Mouse (Mus musculus) kidney, adult 2 months (tissue): ENCODE measurements around the gene Taldo1. TPM values are rescaled to one million over a fixed set of nuclear protein-coding genes. Genes with fewer than 3 reads are reported as not detected.

ENCODE experiments used
- DNase-seq: peaks from one replicate; pipeline ENCODE4 v3.0.0; 2021
- H3K27ac ChIP-seq: fragments of 200-500 bp; 2 replicates; pipeline ENCODE4 v1.5.1; 2012; ENCODE audit warnings: low read depth, low read length, control low read depth, inconsistent platforms; ENCODE audit not compliant: insufficient read depth
- H3K27me3 ChIP-seq: fragments of 200-500 bp; replicated peaks from 2 replicates; pipeline ENCODE4 v1.6.1; 2012; ENCODE audit warnings: mild to moderate bottlenecking, moderate library complexity, low read length, inconsistent platforms; ENCODE audit not compliant: control insufficient read depth, insufficient read depth
- H3K36me3 ChIP-seq: fragments of 200-500 bp; 2 replicates; pipeline ENCODE4 v1.6.1; 2012; ENCODE audit warnings: mild to moderate bottlenecking, moderate library complexity, low read length, inconsistent platforms; ENCODE audit not compliant: control insufficient read depth, insufficient read depth
- H3K4me1 ChIP-seq: fragments of 200-500 bp; 2 replicates; pipeline ENCODE4 v1.6.1; 2011; ENCODE audit warnings: low read length; ENCODE audit not compliant: control insufficient read depth, insufficient read depth
- H3K4me3 ChIP-seq: fragments of 200-500 bp; 2 replicates; pipeline ENCODE4 v1.5.1; 2011; ENCODE audit warnings: mild to moderate bottlenecking, low read depth, low read length, control low read depth; ENCODE audit not compliant: insufficient read depth
- CTCF ChIP-seq: fragments of 200-500 bp; conservative IDR thresholded peaks from 2 replicates; pipeline ENCODE4 v1.5.1; 2011; ENCODE audit warnings: low read depth, mild to moderate bottlenecking, control low read depth, low read length, moderate library complexity, mixed read lengths; ENCODE audit not compliant: insufficient read depth, insufficient read length
- POLR2A ChIP-seq: fragments of 200-500 bp; IDR thresholded peaks from one replicate; pipeline ENCODE4 v1.6.1; 2011; ENCODE audit warnings: low read depth, low read length, control low read depth
- WGBS: fragments of 180-500 bp; shearing (Covaris S2); methylation state at CpG from one replicate; pipeline ENCODE4 v1.1.7; 2018; 5-methylcytosine and 5-hydroxymethylcytosine counted together
- polyA plus RNA-seq: library from polyadenylated mRNA; depleted of rRNA; stranded (reverse); fragments of >200 nt; gene quantifications from 2 replicates; pipeline ENCODE4 v1.2.3, GENCODE M21; 2012; rRNA removed

The Taldo1 gene
- polyA plus RNA-seq: 321 and 366 TPM in 2 replicates

GRCm38 (mm10) chr7:141391625-141392551 is at the start of gene Taldo1:
Taldo1 (plus strand) TSS chr7:141392199.
- H3K36me3 ChIP-seq: no peaks in the 10 kb centered on the region
- H3K4me3 ChIP-seq: peak within 1 kb of the TSS; percentile 87
- WGBS: under 1% methylated on average over 57 of the region's 57 CpGs
- peaks cover 10% of the 10 kb centered on the region; the same call in 1 of the 2 replicates for H3K4me1 ChIP-seq
- TF ChIP-seq POLR2A (peak; percentile 29), CTCF (no peak)
- peak; percentile 99 for DNase-seq
- H3K27ac ChIP-seq: peak within 1 kb of the TSS; percentile 72
- no peaks in the 10 kb centered on the region for H3K27me3 ChIP-seq

- DNase-seq: peak; percentile 67
- Histone ChIP-seq H3K4me1 (peaks cover 37% of the 10 kb centered on the region), H3K27me3 (no peaks in the 10 kb centered on the region), H3K27ac (peak overlapping the region; percentile 81), H3K4me3 (no peak overlapping the region), H3K36me3 (peaks cover 3% of the 10 kb centered on the region)
- 70% methylated on average over 2 of the region's 2 CpGs for WGBS
- no peak for TF ChIP-seq POLR2A
Measured at GRCm38 (mm10) chr7:141343230-141343629, 48.8 kb upstream of the Taldo1 start.

- Histone ChIP-seq H3K4me1 (peaks cover 35% of the 10 kb centered on the region), H3K36me3 (peaks cover 3% of the 10 kb centered on the region), H3K4me3 (no peak overlapping the region), H3K27me3 (no peaks in the 10 kb centered on the region), H3K27ac (peak overlapping the region; percentile 81)
- TF ChIP-seq POLR2A: no peak
- TF ChIP-seq CTCF: no peak
- 32% methylated on average over 7 of the region's 7 CpGs for WGBS
- peak; percentile 87 for DNase-seq
Measured at GRCm38 (mm10) chr7:141343696-141344095, 48.3 kb upstream of the Taldo1 start.

GRCm38 (mm10) chr7:141344787-141345186 is 47.2 kb upstream of the Taldo1 start:
- Histone ChIP-seq H3K4me1 (peaks cover 35% of the 10 kb centered on the region), H3K27me3 (no peaks in the 10 kb centered on the region), H3K4me3 (no peak overlapping the region), H3K36me3 (peaks cover 3% of the 10 kb centered on the region), H3K27ac (no peak overlapping the region)
- TF ChIP-seq POLR2A (no peak), CTCF (no peak)
- 69% methylated on average over 5 of the region's 5 CpGs for WGBS
- no peak for DNase-seq

- Histone ChIP-seq H3K36me3 (peaks cover 3% of the 10 kb centered on the region), H3K27ac (no peak overlapping the region), H3K27me3 (no peaks in the 10 kb centered on the region), H3K4me3 (no peak overlapping the region), H3K4me1 (no peaks in the 10 kb centered on the region)
- 63% methylated on average over 6 of the region's 6 CpGs for WGBS
- DNase-seq: no peak
- TF ChIP-seq POLR2A (no peak), CTCF (no peak)
Measured at GRCm38 (mm10) chr7:141351061-141351460, 40.9 kb upstream of the Taldo1 start.

- Histone ChIP-seq H3K36me3 (no peaks in the 10 kb centered on the region; the same call in 1 of the 2 replicates), H3K27ac (no peak overlapping the region), H3K4me1 (no peaks in the 10 kb centered on the region), H3K27me3 (no peaks in the 10 kb centered on the region), H3K4me3 (no peak overlapping the region)
- DNase-seq: no peak
- WGBS: 83% methylated on average over 8 of the region's 8 CpGs
- TF ChIP-seq POLR2A: no peak
- no peak for TF ChIP-seq CTCF
Measured at GRCm38 (mm10) chr7:141355051-141355450, 36.9 kb upstream of the Taldo1 start.

- TF ChIP-seq POLR2A (no peak), CTCF (peak; percentile 33; the same call in 1 of the 2 replicates)
- Histone ChIP-seq H3K36me3 (no peaks in the 10 kb centered on the region; the same call in 1 of the 2 replicates), H3K27me3 (no peaks in the 10 kb centered on the region), H3K4me1 (no peaks in the 10 kb centered on the region), H3K4me3 (no peak overlapping the region), H3K27ac (no peak overlapping the region)
- no peak for DNase-seq
- 64% methylated on average over 12 of the region's 12 CpGs for WGBS
Measured at GRCm38 (mm10) chr7:141355626-141356326, 36.2 kb upstream of the Taldo1 start.
